Mouse (Mus musculus): ENCODE results near the gene Krtap12-1. TPM values are rescaled to one million over a fixed set of nuclear protein-coding genes. Genes with fewer than 3 reads are reported as not detected.
"Not testable (repeated sequence)": the region's sequence is repeated elsewhere in the genome, so short reads cannot be mapped to it uniquely, and the experiment has no call there.

The Krtap12-1 gene
- polyA plus RNA-seq, 1 experiment: not detected

GRCm38 (mm10) chr10:77697133-77697532, 23.3 kb upstream of the Krtap12-1 start, which contains the start of gene Gm9508:
TSS of gene Gm9508 (minus strand) at chr10:77697233.
- Histone ChIP-seq H3K27ac (ENCODE audit: insufficient read depth, low read depth, low read length) (no peak within 1 kb of the TSS), H3K4me3 (ENCODE audit: insufficient read depth, low read depth, low read length) (no peak within 1 kb of the TSS), H3K4me1 (ENCODE audit: control insufficient read depth, insufficient read depth, low read length) (peaks cover 3% of the 10 kb centered on the region; the same call in 1 of the 2 replicates)
- 56% methylated on average over 4 of the region's 4 CpGs for WGBS
- TF ChIP-seq CTCF (IDR thresholded peaks at IDR 0.05; ENCODE audit: insufficient read depth, low read depth, low read length) (no peak), POLR2A (IDR thresholded peaks at IDR 0.05; ENCODE audit: insufficient read depth, low read depth, low read length) (no peak)

GRCm38 (mm10) chr10:77706326-77706725, 14.1 kb upstream of the Krtap12-1 start, which contains the start of gene Gm10272:
TSS of gene Gm10272 (plus strand) at chr10:77706626.
- no peak for TF ChIP-seq POLR2A (IDR thresholded peaks at IDR 0.05; ENCODE audit: insufficient read depth, low read depth, low read length)
- TF ChIP-seq CTCF (IDR thresholded peaks at IDR 0.05; ENCODE audit: insufficient read depth, low read depth, low read length): no peak
- WGBS: 100% methylated on average over 1 of the region's 1 CpGs
- Histone ChIP-seq H3K4me3 (ENCODE audit: insufficient read depth, low read depth, low read length) (no peak within 1 kb of the TSS), H3K27ac (ENCODE audit: insufficient read depth, low read depth, low read length) (no peak within 1 kb of the TSS), H3K4me1 (ENCODE audit: control insufficient read depth, insufficient read depth, low read length) (no peaks in the 10 kb centered on the region)

- Histone ChIP-seq H3K4me3 (ENCODE audit: insufficient read depth, low read depth, low read length) (no peak overlapping the region), H3K4me1 (ENCODE audit: control insufficient read depth, insufficient read depth, low read length) (no peaks in the 10 kb centered on the region), H3K27ac (ENCODE audit: insufficient read depth, low read depth, low read length) (no peak overlapping the region)
- 73% methylated on average over 3 of the region's 3 CpGs for WGBS
- no peak for TF ChIP-seq CTCF (IDR thresholded peaks at IDR 0.05; ENCODE audit: insufficient read depth, low read depth, low read length)
- no peak for TF ChIP-seq POLR2A (IDR thresholded peaks at IDR 0.05; ENCODE audit: insufficient read depth, low read depth, low read length)
Measured at GRCm38 (mm10) chr10:77709831-77710230, 10.6 kb upstream of the Krtap12-1 start.

- H3K4me3 ChIP-seq (ENCODE audit: insufficient read depth, low read depth, low read length); H3K4me1 ChIP-seq (ENCODE audit: control insufficient read depth, insufficient read depth, low read length); H3K27ac ChIP-seq (ENCODE audit: insufficient read depth, low read depth, low read length): not testable (repeated sequence)
Measured at GRCm38 (mm10) chr10:77711157-77711556, 9.2 kb upstream of the Krtap12-1 start, which contains the start of gene Gm10024. TSS of gene Gm10024 (plus strand) at chr10:77711457.

- H3K4me1 ChIP-seq (ENCODE audit: control insufficient read depth, insufficient read depth, low read length): no peaks in the 10 kb centered on the region
- 70% methylated on average over 4 of the region's 4 CpGs for WGBS
- H3K4me3 ChIP-seq (ENCODE audit: insufficient read depth, low read depth, low read length): no peak overlapping the region
- no peak for TF ChIP-seq CTCF (IDR thresholded peaks at IDR 0.05; ENCODE audit: insufficient read depth, low read depth, low read length)
- TF ChIP-seq POLR2A (IDR thresholded peaks at IDR 0.05; ENCODE audit: insufficient read depth, low read depth, low read length): no peak
- no peak overlapping the region for H3K27ac ChIP-seq (ENCODE audit: insufficient read depth, low read depth, low read length)
Measured at GRCm38 (mm10) chr10:77713734-77714133, 6.7 kb upstream of the Krtap12-1 start.

GRCm38 (mm10) chr10:77715507-77715906, 4.9 kb upstream of the Krtap12-1 start, which contains the start of gene Gm10142:
TSS of gene Gm10142 (plus strand) at chr10:77715807.
- TF ChIP-seq POLR2A (IDR thresholded peaks at IDR 0.05; ENCODE audit: insufficient read depth, low read depth, low read length): no peak
- TF ChIP-seq CTCF (IDR thresholded peaks at IDR 0.05; ENCODE audit: insufficient read depth, low read depth, low read length): no peak
- no peaks in the 10 kb centered on the region for H3K4me1 ChIP-seq (ENCODE audit: control insufficient read depth, insufficient read depth, low read length)
- no peak within 1 kb of the TSS for H3K4me3 ChIP-seq (ENCODE audit: insufficient read depth, low read depth, low read length)
- 85% methylated on average over 1 of the region's 1 CpGs for WGBS
- H3K27ac ChIP-seq (ENCODE audit: insufficient read depth, low read depth, low read length): no peak within 1 kb of the TSS

GRCm38 (mm10) chr10:77724855-77725254, 4.5 kb downstream of the Krtap12-1 start:
- Histone ChIP-seq H3K27ac (ENCODE audit: insufficient read depth, low read depth, low read length) (no peak overlapping the region), H3K4me1 (ENCODE audit: control insufficient read depth, insufficient read depth, low read length) (peaks cover 4% of the 10 kb centered on the region; the same call in 1 of the 2 replicates), H3K4me3 (ENCODE audit: insufficient read depth, low read depth, low read length) (no peak overlapping the region)
- WGBS: 77% methylated on average over 8 of the region's 8 CpGs
- TF ChIP-seq CTCF (IDR thresholded peaks at IDR 0.05; ENCODE audit: insufficient read depth, low read depth, low read length): no peak
- no peak for TF ChIP-seq POLR2A (IDR thresholded peaks at IDR 0.05; ENCODE audit: insufficient read depth, low read depth, low read length)

- WGBS: 48% methylated on average over 3 of the region's 3 CpGs
Measured at GRCm38 (mm10) chr10:77726186-77726585, 5.8 kb downstream of the Krtap12-1 start, which contains the start of gene Gm10100. TSS of gene Gm10100 (plus strand) at chr10:77726486.

GRCm38 (mm10) chr10:77728280-77728679, 7.9 kb downstream of the Krtap12-1 start:
- H3K4me3 ChIP-seq (ENCODE audit: insufficient read depth, low read depth, low read length): no peak overlapping the region
- H3K27ac ChIP-seq (ENCODE audit: insufficient read depth, low read depth, low read length): no peak overlapping the region
- TF ChIP-seq CTCF (IDR thresholded peaks at IDR 0.05; ENCODE audit: insufficient read depth, low read depth, low read length) (no peak), POLR2A (IDR thresholded peaks at IDR 0.05; ENCODE audit: insufficient read depth, low read depth, low read length) (no peak)
- WGBS: 70% methylated on average over 4 of the region's 4 CpGs
- H3K4me1 ChIP-seq (ENCODE audit: control insufficient read depth, insufficient read depth, low read length): peaks cover 4% of the 10 kb centered on the region; the same call in 1 of the 2 replicates

More at GRCm38 (mm10) chr10:77726186-77726585, 5.8 kb downstream of the Krtap12-1 start, which contains the start of gene Gm10100:
- no peak for TF ChIP-seq POLR2A (IDR thresholded peaks at IDR 0.05; ENCODE audit: insufficient read depth, low read depth, low read length)
- TF ChIP-seq CTCF (IDR thresholded peaks at IDR 0.05; ENCODE audit: insufficient read depth, low read depth, low read length): no peak
- peaks cover 4% of the 10 kb centered on the region; the same call in 1 of the 2 replicates for H3K4me1 ChIP-seq (ENCODE audit: control insufficient read depth, insufficient read depth, low read length)
- no peak within 1 kb of the TSS for H3K27ac ChIP-seq (ENCODE audit: insufficient read depth, low read depth, low read length)
- no peak within 1 kb of the TSS for H3K4me3 ChIP-seq (ENCODE audit: insufficient read depth, low read depth, low read length)

Measured in olfactory bulb, adult 2 months (tissue).